Mouse (Mus musculus): ENCODE results near the gene AA986860. TPM values are rescaled to one million over a fixed set of nuclear protein-coding genes. Genes with fewer than 3 reads are reported as not detected.

The AA986860 gene
- total RNA-seq (2012; rRNA removed) (0.31 and 0.39 TPM in 2 replicates), polyA plus RNA-seq (2012; ENCODE audit: insufficient read depth in 1 of 2, insufficient read length in 2 of 2, low read depth in 1 of 2, low replicate concordance in 2 of 2, missing spikeins in 1 of 2) (under 1 TPM in 1 of 2 experiments, not detected in 1; 0.58 TPM)

DNA sequence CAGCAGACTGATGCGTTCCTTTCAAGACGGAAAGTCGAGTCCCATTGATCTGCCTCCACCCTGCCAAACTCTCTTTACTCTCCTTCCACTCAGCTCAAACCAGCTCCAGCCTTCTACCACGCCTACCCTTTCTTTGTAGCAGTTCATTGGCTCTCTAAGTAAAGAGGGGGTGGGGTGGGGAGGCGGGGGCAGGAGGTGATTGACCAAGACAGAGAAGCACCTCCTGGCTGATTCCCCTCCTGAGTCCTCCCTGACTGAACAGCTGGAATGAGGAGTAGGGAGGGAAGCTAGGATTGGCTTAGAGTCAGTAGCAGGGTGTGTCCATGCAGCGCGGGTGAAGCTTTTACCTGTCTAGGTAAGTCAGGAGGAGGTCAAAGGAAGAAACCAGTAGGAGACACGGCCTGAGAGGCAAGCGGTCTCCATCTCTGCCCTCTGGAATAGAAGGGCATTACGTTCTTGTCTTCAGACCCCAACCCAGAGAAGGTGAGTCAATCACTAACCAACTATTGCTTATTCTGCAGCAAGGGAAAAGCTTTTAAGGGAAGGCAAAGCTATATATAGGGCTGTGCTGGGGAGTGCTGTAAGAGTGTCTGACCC, at the start of gene AA986860:
Gene AA986860 (plus strand): TSS at position 236 of the 597 bp plus-strand sequence.
- Histone ChIP-seq H3K36me3 (ENCODE audit: control insufficient read depth in 1 of 2, insufficient read depth in 2 of 2, low read length in 2 of 2) (peaks cover 0 to 20% of the 10 kb centered on the region in 2 experiments; a peak in 2 of 4 replicates), H3K9ac (ENCODE audit: control insufficient read depth, low read depth, low read length, poor library complexity, severe bottlenecking) (no peak within 1 kb of the TSS; the same call in 1 of the 2 replicates), H3K27ac (ENCODE audit: control insufficient read depth, low read depth, low read length) (peak within 1 kb of the TSS; percentile 41; the same call in 1 of the 2 replicates), H3K79me2 (ENCODE audit: control insufficient read depth, insufficient read depth, low read length, poor library complexity) (no peaks in the 10 kb centered on the region), H3K4me3 (ENCODE audit: control insufficient read depth in 1 of 2, insufficient read depth in 1 of 2, low read depth in 2 of 2, low read length in 2 of 2) (peak within 1 kb of the TSS in 1 of 2 experiments; percentile 38; a peak in 1 of 4 replicates), H3K9me3 (replicated peaks; ENCODE audit: insufficient read depth, low read length) (no peaks in the 10 kb centered on the region), H3K27me3 (ENCODE audit: control insufficient read depth in 1 of 2, insufficient read depth in 2 of 2, low read length in 2 of 2) (no peaks in the 10 kb centered on the region), H3K4me1 (ENCODE audit: control insufficient read depth in 1 of 2, insufficient read depth in 2 of 2, low read length in 2 of 2) (peaks cover 0 to 26% of the 10 kb centered on the region in 2 experiments)
- no peak for TF ChIP-seq MAZ (IDR thresholded peaks at IDR 0.05; ENCODE audit: low read depth, low read length)
- no peak for TF ChIP-seq ZMIZ1 (IDR thresholded peaks at IDR 0.05; ENCODE audit: low read depth, low read length)
- no peak for TF ChIP-seq ZC3H11A (IDR thresholded peaks at IDR 0.05; ENCODE audit: low read depth, low read length)
- TF ChIP-seq TAL1 (IDR thresholded peaks at IDR 0.05; ENCODE audit: low read length): no peak
- no peak for TF ChIP-seq USF2 (IDR thresholded peaks at IDR 0.05; ENCODE audit: borderline replicate concordance in 1 of 2, insufficient read depth in 1 of 2, low read depth in 1 of 2, low read length in 2 of 2)
- TF ChIP-seq MAX (IDR thresholded peaks at IDR 0.05; ENCODE audit: low read length): no peak
- TF ChIP-seq TCF12 (IDR thresholded peaks at IDR 0.05; ENCODE audit: low read depth, low read length): no peak
- TF ChIP-seq ELF1 (IDR thresholded peaks at IDR 0.05; ENCODE audit: low read depth, low read length): no peak
- TF ChIP-seq UBTF (IDR thresholded peaks at IDR 0.05; ENCODE audit: borderline replicate concordance, insufficient read depth, low read depth, low read length): no peak
- TF ChIP-seq JUND (IDR thresholded peaks at IDR 0.05; ENCODE audit: low read depth, low read length): no peak
- no peak for TF ChIP-seq SIN3A (IDR thresholded peaks at IDR 0.05; ENCODE audit: low read length)
- no peak for TF ChIP-seq MYB (IDR thresholded peaks at IDR 0.05; ENCODE audit: low read depth, low read length)
- no peak for TF ChIP-seq USF1 (IDR thresholded peaks at IDR 0.05; ENCODE audit: low read depth, low read length)
- no peak for TF ChIP-seq MAFK (IDR thresholded peaks at IDR 0.05; ENCODE audit: borderline replicate concordance, low read depth, low read length)
- no peak for TF ChIP-seq MXI1 (IDR thresholded peaks at IDR 0.05; ENCODE audit: low read depth, low read length)
- DNase-seq (ENCODE audit: low read depth, low spot score): peak; percentile 44

DNA sequence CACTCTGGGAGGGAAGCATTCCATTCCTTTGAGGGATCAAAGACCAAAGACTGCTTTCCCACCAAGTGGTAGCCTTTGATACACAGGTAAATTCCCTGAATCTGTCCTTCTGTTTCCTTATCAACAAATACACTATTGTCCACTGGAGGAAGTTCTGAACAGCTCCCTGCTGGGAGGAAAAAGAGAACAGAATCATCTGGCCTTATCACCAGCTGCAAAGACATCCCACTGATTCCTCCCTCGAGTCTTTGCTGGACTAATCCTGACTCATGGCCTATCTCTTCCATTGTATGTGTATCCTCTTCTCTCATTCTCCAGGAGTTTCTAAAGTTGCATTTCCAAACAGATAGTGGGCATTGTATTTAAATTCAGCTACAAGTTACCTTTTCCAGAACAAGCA, 47.9 kb upstream of the AA986860 start:
- DNase-seq (ENCODE audit: low read depth, low spot score): peak; percentile 39
- Histone ChIP-seq H3K4me3 (ENCODE audit: control insufficient read depth in 1 of 2, insufficient read depth in 1 of 2, low read depth in 2 of 2, low read length in 2 of 2) (no peak overlapping the region), H3K36me3 (ENCODE audit: control insufficient read depth in 1 of 2, insufficient read depth in 2 of 2, low read length in 2 of 2) (peaks cover 0 to 13% of the 10 kb centered on the region in 2 experiments; a peak in 2 of 4 replicates), H3K9ac (ENCODE audit: control insufficient read depth, low read depth, low read length, poor library complexity, severe bottlenecking) (no peak overlapping the region), H3K27ac (ENCODE audit: control insufficient read depth, low read depth, low read length) (no peak overlapping the region), H3K27me3 (ENCODE audit: control insufficient read depth in 1 of 2, insufficient read depth in 2 of 2, low read length in 2 of 2) (no peaks in the 10 kb centered on the region), H3K9me3 (replicated peaks; ENCODE audit: insufficient read depth, low read length) (no peaks in the 10 kb centered on the region), H3K79me2 (ENCODE audit: control insufficient read depth, insufficient read depth, low read length, poor library complexity) (no peaks in the 10 kb centered on the region), H3K4me1 (ENCODE audit: control insufficient read depth in 1 of 2, insufficient read depth in 2 of 2, low read length in 2 of 2) (peaks cover 0 to 11% of the 10 kb centered on the region in 2 experiments; a peak in 2 of 4 replicates)
- TF ChIP-seq ELF1 (IDR thresholded peaks at IDR 0.05; ENCODE audit: low read depth, low read length) (no peak), USF2 (IDR thresholded peaks at IDR 0.05; ENCODE audit: borderline replicate concordance in 1 of 2, insufficient read depth in 1 of 2, low read depth in 1 of 2, low read length in 2 of 2) (no peak), MAX (IDR thresholded peaks at IDR 0.05; ENCODE audit: low read length) (no peak), TAL1 (IDR thresholded peaks at IDR 0.05; ENCODE audit: low read length) (peak; percentile 35; the same call in 1 of the 2 replicates), CHD1 (IDR thresholded peaks at IDR 0.05; ENCODE audit: low read depth, low read length) (no peak), NELFE (IDR thresholded peaks at IDR 0.05; ENCODE audit: low read depth, low read length) (no peak), KAT2A (conservative IDR thresholded peaks at IDR 0.05; ENCODE audit: low read depth, low read length) (no peak), ZNF384 (IDR thresholded peaks at IDR 0.05; ENCODE audit: low read depth, low read length) (no peak), BHLHE40 (IDR thresholded peaks at IDR 0.05; ENCODE audit: borderline replicate concordance, low read depth, low read length) (no peak), CTCF (IDR thresholded peaks at IDR 0.05 in 2 of 3, conservative IDR thresholded peaks at IDR 0.05 in 1 of 3; ENCODE audit: control insufficient read depth in 1 of 3, insufficient read depth in 1 of 3, low read depth in 2 of 3, low read length in 3 of 3, poor library complexity in 1 of 3, severe bottlenecking in 1 of 3) (no peak), POLR2AphosphoS2 (IDR thresholded peaks at IDR 0.05; ENCODE audit: low read length) (no peak), MYB (IDR thresholded peaks at IDR 0.05; ENCODE audit: low read depth, low read length) (no peak), NRF1 (IDR thresholded peaks at IDR 0.05; ENCODE audit: insufficient read depth, low read depth, low read length, poor library complexity, severe bottlenecking) (no peak), EP300 (IDR thresholded peaks at IDR 0.05; ENCODE audit: low read depth in 1 of 2, low read length in 2 of 2) (peak; percentile 35 to 61; a peak in 3 of 4 replicates), RAD21 (IDR thresholded peaks at IDR 0.05; ENCODE audit: low read depth, low read length) (no peak), CHD2 (IDR thresholded peaks at IDR 0.05; ENCODE audit: low read length) (no peak), POLR2A (IDR thresholded peaks at IDR 0.05; ENCODE audit: control insufficient read depth in 1 of 2, insufficient read depth in 1 of 2, low read depth in 1 of 2, low read length in 2 of 2, poor library complexity in 1 of 2) (no peak), HCFC1 (IDR thresholded peaks at IDR 0.05; ENCODE audit: low read depth, low read length) (no peak), MEF2A (IDR thresholded peaks at IDR 0.05; ENCODE audit: extremely low read depth, insufficient replicate concordance, low read depth, low read length, poor library complexity, severe bottlenecking) (no peak)

All from MEL (cell line).